Mouse (Mus musculus) hematopoietic stem cell, adult 5-6 weeks (primary cell): Measurements from ENCODE around the gene Tas2r144. TPM values are rescaled to one million over a fixed set of nuclear protein-coding genes. Genes with fewer than 3 reads are reported as not detected.
A peak's percentile ranks its signal among the peaks of the same experiment; 100 is the strongest.

Source experiments
- ATAC-seq, 2 experiments: fragments of 125-278 bp in 1 of 2; replicated peaks in 1 of 2; 2 replicates each; pipeline ENCODE4 v1.8.0; 2016 to 2017; ENCODE audit warnings: inconsistent platforms in 2 of 2, mild to moderate bottlenecking in 2 of 2, moderate number of reproducible peaks in 2 of 2, low read depth in 1 of 2, moderate TSS enrichment in 1 of 2; ENCODE audit not compliant: low FRiP score in 2 of 2, poor library complexity in 2 of 2, severe bottlenecking in 2 of 2, insufficient read depth in 1 of 2, low TSS enrichment in 1 of 2
- total RNA-seq: library from RNA; stranded (forward); fragments of 172-1452, 232-1000 nt; gene quantifications from 2 replicates; pipeline ENCODE4 v1.2.3, GENCODE M21; 2017

Tas2r144 gene
- not detected in 2 replicates for total RNA-seq

DNA sequence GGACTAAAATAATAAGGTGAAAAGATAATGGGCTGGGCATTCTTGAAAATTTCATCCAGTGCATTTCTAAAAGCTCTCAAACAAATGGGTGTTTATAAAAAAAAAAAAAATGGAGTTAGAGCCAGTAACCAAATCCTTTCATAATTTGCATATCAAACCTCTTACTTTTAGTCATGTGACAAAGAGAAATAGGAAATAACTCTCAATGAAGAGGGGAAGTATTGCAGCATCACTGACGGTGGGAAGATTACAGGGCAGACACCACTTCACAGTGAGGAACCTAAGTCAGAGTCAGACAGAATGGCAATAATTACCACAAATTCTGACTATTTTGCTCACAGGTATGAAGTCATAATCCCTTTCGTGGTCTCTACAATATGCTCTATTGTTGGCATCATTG, at the start of gene Tas2r144:
TSS of gene Tas2r144 (plus strand) at position 301 of the 400 bp plus-strand sequence.
- no peak for ATAC-seq

DNA sequence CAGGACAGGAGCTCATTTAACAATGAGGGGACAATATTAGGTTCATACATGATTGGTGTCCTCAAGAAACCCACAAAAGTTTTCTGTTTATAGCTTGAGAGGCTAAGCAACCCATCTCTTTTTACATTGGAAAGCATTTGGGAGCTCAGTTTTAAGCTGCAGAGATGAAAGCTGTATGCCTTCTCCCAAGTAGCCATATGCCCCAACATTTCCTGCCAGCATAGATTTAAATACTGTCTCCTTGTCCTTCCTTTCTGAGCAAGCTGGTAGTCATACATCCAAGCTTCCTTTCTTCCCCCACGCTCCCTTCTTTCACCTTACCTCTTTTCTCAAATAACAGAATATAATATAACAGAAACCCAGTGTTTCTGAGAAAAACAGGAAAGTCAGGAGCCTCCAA, 32.7 kb upstream of the Tas2r144 start:
- no peak for ATAC-seq

GRCm38 (mm10) chr6:42186230-42186629, 28.9 kb upstream of the Tas2r144 start:
- ATAC-seq, result peak; percentile 62 to 71; a peak in 3 of 4 replicates

GRCm38 (mm10) chr6:42197710-42198109, 17.4 kb upstream of the Tas2r144 start:
- ATAC-seq, result 0 out of 4 replicates have a peak, but pooled peaks have one; percentile 27 to 53

DNA sequence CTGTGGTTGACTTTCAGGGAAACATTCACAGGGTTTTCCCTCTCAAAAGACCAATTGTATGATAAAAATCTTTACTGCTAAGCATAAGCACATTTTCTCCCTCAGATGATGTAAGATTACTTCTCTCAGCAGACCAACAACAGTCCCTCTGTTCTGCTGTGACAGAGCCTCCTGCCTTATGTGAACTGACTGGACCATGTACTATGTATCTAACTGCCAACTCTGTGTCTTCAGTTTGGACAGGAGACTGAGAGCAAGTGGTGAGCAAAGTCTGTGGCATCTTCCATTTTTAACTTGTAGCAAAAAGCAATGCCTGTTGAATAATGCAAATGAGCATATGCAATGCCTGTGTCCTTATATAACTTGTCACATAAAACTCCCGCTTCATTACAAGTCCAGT, 15.6 kb upstream of the Tas2r144 start:
- ATAC-seq, result no peak

- ATAC-seq, result no peak
Observed at GRCm38 (mm10) chr6:42222286-42222685, 7.2 kb downstream of the Tas2r144 start.

DNA sequence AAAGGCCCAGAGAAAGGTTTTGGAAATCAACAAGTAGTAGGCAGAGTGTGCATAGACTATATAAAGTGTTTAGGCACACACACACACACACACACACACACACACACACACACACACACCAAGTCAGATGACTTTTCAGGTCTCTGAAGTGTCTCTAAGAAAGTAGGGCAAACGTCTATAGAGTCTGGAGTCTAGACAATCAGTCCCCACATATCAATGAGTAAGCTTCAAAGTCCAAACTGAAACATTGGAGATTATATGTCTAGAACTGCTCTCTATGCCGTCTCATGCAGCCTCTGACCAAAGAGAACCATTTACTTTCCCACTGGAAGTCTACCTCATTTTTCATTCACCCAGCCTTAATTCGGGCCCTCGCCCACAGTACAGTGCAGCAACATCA, 9.9 kb downstream of the Tas2r144 start:
- no peak for ATAC-seq

DNA sequence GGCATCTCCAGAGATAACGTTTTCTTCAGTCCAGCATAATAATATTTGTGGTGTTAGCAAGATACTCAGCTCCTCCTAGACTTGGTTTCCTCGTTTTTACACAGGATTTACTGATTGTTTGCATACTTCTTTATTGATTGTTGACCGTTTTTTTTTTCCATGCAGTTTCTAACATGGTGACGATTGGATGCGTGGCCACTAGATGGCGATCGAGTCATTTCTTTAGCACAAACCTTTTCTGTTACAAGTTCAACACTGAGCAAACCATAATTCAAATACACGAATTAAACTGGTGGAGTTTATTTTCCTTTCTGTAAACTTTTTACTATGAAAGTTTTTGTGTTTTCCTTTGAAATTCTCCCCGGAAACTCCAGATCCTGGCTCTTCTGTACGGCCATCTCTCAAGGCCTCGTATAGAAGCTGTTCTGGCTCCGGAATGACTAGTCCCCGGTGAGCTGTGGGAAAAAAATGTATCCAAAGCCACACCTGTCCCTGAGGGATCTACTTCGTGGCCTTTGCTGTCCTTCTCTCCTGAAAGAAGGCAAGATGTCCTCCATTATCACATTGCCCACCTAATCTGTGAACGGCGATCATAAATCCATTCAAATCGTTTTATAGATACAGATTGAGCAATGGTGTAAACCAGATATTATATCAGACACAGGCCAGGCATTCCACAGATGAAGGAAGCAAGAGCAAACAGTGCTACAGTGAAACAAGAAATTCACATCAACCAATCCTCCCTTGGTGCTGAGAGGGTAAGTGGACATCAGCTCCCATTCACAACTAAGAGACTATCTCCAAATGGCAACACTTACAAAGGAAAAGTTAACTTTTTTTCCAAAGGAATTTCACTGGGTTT, 12.3 kb downstream of the Tas2r144 start:
- ATAC-seq, result peak; percentile 81 to 87

DNA sequence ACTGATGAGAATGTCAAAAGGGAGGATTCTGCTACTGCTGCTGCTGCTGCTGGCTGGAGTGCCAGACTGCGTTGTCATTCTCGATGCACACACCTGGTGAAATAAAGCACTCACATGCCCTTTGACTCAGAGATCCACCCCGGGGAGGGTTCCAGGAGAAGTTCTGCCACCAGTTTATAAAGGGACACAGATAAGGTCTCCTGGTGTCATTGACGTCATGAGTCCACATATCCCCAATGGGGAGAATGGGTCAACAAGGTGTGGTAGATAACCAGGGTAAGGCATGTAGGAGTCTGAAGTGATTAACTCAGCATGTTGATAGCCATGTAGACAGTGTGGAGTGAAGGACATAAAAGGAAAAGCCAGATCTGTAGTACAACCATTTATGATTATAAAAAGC, 14.5 kb downstream of the Tas2r144 start:
- ATAC-seq, result no peak

- no peak for ATAC-seq
Observed at GRCm38 (mm10) chr6:42231191-42231590, 16.1 kb downstream of the Tas2r144 start.

DNA sequence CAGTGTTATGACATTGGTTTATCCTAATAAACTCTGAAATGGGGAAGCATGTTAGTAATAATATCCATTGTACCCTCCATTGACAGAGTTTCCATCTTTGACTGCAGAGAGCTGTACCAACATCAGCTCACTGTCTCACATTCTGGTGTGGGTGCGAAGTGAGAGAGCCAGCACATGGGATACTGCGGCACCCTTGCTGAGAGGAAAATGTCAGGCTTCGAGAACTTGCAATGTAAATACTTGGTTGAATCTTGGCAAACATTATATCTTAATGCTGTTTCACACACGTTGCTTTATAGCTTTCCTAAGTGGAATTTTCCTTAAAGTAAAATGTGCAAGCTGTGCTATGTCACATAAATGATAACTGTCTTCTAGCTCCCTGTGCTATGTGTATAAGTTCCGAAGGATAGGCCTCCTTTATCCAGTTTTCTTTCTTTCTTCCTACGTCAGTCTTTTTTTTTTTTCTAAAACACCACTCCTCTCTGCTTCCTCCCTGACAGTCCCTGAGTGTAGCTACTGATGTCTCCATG, 22.2 kb downstream of the Tas2r144 start:
- ATAC-seq, result no peak

- ATAC-seq, result no peak
Observed at GRCm38 (mm10) chr6:42241311-42242045, 26.4 kb downstream of the Tas2r144 start.

GRCm38 (mm10) chr6:42245711-42246353, 30.7 kb downstream of the Tas2r144 start, which contains the start of gene Gstk1:
TSS of gene Gstk1 (plus strand) at chr6:42245935.
- peak; percentile 99 to 100 for ATAC-seq

- ATAC-seq, result no peak
Observed at GRCm38 (mm10) chr6:42247173-42247572, 32.0 kb downstream of the Tas2r144 start.

GRCm38 (mm10) chr6:42247981-42248380, 32.9 kb downstream of the Tas2r144 start:
- ATAC-seq, result no peak

- ATAC-seq, result no peak
Observed at GRCm38 (mm10) chr6:42251791-42252190, 36.7 kb downstream of the Tas2r144 start.

- no peak for ATAC-seq
Observed at GRCm38 (mm10) chr6:42253103-42253502, 38.0 kb downstream of the Tas2r144 start.
